Mouse (Mus musculus): Measurements from ENCODE around the gene Efna5. TPM values are rescaled to one million over a fixed set of nuclear protein-coding genes. Genes with fewer than 3 reads are reported as not detected.

The Efna5 gene
- polyA plus RNA-seq, 1 experiment: 0.46 TPM

DNA sequence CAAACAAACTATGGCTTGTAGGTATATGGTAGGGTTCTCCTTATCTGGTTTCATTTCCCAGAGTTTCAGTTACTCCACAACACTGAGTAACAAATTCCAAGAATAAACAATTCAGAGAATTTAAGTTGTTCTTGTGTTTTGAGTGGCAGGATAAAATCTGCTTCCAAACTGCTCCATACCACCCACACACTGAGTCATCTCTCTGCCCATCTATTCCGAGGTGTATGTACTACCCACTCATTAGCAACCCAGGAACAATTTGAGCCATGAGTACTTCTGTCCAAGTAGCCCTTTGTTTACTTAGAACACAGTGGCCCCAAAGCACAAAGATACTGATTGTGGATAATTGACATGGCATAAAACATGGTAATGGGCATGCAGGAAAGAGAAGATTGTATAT lies 311.0 kb downstream of the Efna5 start:
- Histone ChIP-seq H3K4me1 (ENCODE audit: control insufficient read depth, insufficient read depth, insufficient read length, low read length) (no peaks in the 10 kb centered on the region), H3K4me3 (ENCODE audit: low read depth, low read length) (no peak overlapping the region), H3K27ac (ENCODE audit: insufficient read depth, low read depth, low read length) (no peak overlapping the region), H3K36me3 (ENCODE audit: control insufficient read depth, insufficient read depth, low read length) (no peaks in the 10 kb centered on the region), H3K27me3 (ENCODE audit: control insufficient read depth, insufficient read depth, low read length) (no peaks in the 10 kb centered on the region)
- WGBS: 67% methylated on average over 1 of the region's 1 CpGs
- TF ChIP-seq CTCF (IDR thresholded peaks at IDR 0.05; ENCODE audit: extremely low read depth, insufficient read length, insufficient replicate concordance, low read depth, low read length): no peak
- no peak for TF ChIP-seq POLR2A (IDR thresholded peaks at IDR 0.05; ENCODE audit: low read depth, low read length)

DNA sequence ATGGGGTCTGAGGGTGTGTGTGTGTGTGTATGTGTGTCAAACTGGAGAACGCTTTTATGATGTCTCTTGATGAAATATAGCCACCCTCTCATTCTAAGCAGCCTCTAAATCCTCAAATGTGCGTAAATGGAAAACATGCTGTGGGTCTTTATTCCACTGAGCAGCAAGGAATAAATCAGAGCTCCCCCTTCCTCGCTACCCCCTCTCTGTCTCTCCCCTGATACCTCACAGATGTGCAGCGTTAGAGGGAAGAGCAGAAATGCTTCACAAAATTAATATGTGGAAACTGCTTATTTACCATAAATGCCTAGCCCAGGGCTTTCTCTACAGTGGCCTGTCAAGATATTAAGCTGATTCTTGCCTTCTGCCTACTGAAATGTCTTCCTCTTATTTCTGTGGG lies 313.1 kb downstream of the Efna5 start:
- Histone ChIP-seq H3K4me3 (ENCODE audit: low read depth, low read length) (no peak overlapping the region), H3K27me3 (ENCODE audit: control insufficient read depth, insufficient read depth, low read length) (no peaks in the 10 kb centered on the region), H3K27ac (ENCODE audit: insufficient read depth, low read depth, low read length) (no peak overlapping the region), H3K4me1 (ENCODE audit: control insufficient read depth, insufficient read depth, insufficient read length, low read length) (no peaks in the 10 kb centered on the region), H3K36me3 (ENCODE audit: control insufficient read depth, insufficient read depth, low read length) (no peaks in the 10 kb centered on the region)
- TF ChIP-seq POLR2A (IDR thresholded peaks at IDR 0.05; ENCODE audit: low read depth, low read length) (no peak), CTCF (IDR thresholded peaks at IDR 0.05; ENCODE audit: extremely low read depth, insufficient read length, insufficient replicate concordance, low read depth, low read length) (no peak)
- 79% methylated on average over 4 of the region's 4 CpGs for WGBS

DNA sequence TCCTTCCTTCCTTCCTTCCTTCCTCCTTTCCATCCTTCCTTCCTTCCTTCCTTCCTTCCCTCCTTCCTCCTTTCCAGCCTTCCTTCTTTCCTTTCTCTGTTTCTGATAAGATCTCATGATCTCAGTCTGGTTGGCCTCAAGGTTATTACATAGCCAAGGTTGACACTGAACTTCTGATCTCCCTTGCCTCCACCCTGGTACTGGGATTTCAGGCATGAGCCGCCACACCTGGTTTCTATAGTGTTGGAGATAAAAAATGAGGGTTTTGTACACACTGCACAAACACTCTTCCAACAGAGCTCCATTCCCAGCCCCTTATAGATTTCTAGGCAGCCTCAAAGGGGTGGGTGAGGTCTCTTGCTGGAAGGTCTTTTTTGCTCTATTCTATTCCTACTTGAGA lies 315.5 kb downstream of the Efna5 start:
- WGBS: 44% methylated on average over 1 of the region's 1 CpGs
- H3K27ac ChIP-seq (ENCODE audit: insufficient read depth, low read depth, low read length): no peak overlapping the region

DNA sequence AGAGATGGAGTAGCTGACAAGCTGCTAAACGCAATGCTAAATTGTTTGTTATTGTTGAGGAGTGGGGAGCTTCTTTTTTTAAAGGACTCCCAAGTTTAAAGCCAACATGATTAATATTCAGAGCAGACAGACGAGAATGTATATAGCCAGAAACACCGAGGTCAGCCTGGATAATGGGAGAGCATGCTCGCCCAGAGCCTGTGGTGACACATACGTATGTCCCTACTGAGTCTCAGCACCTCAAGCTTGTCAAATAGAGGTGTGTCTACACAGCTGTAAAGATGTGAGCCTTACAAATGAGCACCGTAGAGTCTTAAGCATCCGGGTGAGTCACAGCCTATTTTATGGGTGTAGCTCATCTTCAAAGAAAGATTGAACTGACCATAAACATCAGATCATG lies 318.7 kb downstream of the Efna5 start:
- TF ChIP-seq POLR2A (IDR thresholded peaks at IDR 0.05; ENCODE audit: low read depth, low read length) (no peak), CTCF (IDR thresholded peaks at IDR 0.05; ENCODE audit: extremely low read depth, insufficient read length, insufficient replicate concordance, low read depth, low read length) (no peak)
- no peak overlapping the region for H3K27ac ChIP-seq (ENCODE audit: insufficient read depth, low read depth, low read length)
- H3K36me3 ChIP-seq (ENCODE audit: control insufficient read depth, insufficient read depth, low read length): no peaks in the 10 kb centered on the region
- H3K4me3 ChIP-seq (ENCODE audit: low read depth, low read length): no peak overlapping the region
- WGBS: 62% methylated on average over 7 of the region's 7 CpGs
- H3K27me3 ChIP-seq (ENCODE audit: control insufficient read depth, insufficient read depth, low read length): no peaks in the 10 kb centered on the region
- no peaks in the 10 kb centered on the region for H3K4me1 ChIP-seq (ENCODE audit: control insufficient read depth, insufficient read depth, insufficient read length, low read length)

More for the DNA sequence above, 315.5 kb downstream of the Efna5 start:
- no peaks in the 10 kb centered on the region for H3K27me3 ChIP-seq (ENCODE audit: control insufficient read depth, insufficient read depth, low read length)
- TF ChIP-seq CTCF (IDR thresholded peaks at IDR 0.05; ENCODE audit: extremely low read depth, insufficient read length, insufficient replicate concordance, low read depth, low read length): no peak
- H3K4me1 ChIP-seq (ENCODE audit: control insufficient read depth, insufficient read depth, insufficient read length, low read length): no peaks in the 10 kb centered on the region
- no peak overlapping the region for H3K4me3 ChIP-seq (ENCODE audit: low read depth, low read length)
- no peaks in the 10 kb centered on the region for H3K36me3 ChIP-seq (ENCODE audit: control insufficient read depth, insufficient read depth, low read length)

DNA sequence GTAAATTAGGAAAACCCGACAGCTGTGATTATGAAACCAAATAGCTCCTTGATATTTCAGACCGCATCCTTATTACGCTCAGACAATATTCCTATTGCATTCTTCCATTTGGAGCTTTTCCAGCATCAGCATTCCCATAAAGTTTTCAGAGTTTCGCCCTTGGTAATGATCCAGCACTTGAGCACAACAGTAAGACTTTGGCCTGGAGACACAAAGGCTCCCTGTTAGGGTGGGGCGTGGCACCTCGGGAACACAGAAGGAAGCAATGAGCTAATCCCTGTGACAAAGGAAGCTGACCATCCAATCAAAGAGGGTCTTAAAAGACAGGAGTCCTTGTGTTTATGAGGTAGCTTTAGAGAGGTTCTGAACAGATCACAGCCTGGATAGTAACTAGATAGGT lies 323.9 kb downstream of the Efna5 start:
- H3K27me3 ChIP-seq (ENCODE audit: control insufficient read depth, insufficient read depth, low read length): no peaks in the 10 kb centered on the region
- H3K4me3 ChIP-seq (ENCODE audit: low read depth, low read length): no peak overlapping the region
- no peaks in the 10 kb centered on the region for H3K4me1 ChIP-seq (ENCODE audit: control insufficient read depth, insufficient read depth, insufficient read length, low read length)
- 44% methylated on average over 6 of the region's 6 CpGs for WGBS
- no peak for TF ChIP-seq CTCF (IDR thresholded peaks at IDR 0.05; ENCODE audit: extremely low read depth, insufficient read length, insufficient replicate concordance, low read depth, low read length)
- no peak for TF ChIP-seq POLR2A (IDR thresholded peaks at IDR 0.05; ENCODE audit: low read depth, low read length)
- no peak overlapping the region for H3K27ac ChIP-seq (ENCODE audit: insufficient read depth, low read depth, low read length)
- H3K36me3 ChIP-seq (ENCODE audit: control insufficient read depth, insufficient read depth, low read length): no peaks in the 10 kb centered on the region
